Mouse (Mus musculus): ENCODE measurements around the gene Cdcp1. TPM values are rescaled to one million over a fixed set of nuclear protein-coding genes. Genes with fewer than 3 reads are reported as not detected.

Gene Cdcp1
- total RNA-seq, 2 experiments from 2014 or later: not detected

DNA sequence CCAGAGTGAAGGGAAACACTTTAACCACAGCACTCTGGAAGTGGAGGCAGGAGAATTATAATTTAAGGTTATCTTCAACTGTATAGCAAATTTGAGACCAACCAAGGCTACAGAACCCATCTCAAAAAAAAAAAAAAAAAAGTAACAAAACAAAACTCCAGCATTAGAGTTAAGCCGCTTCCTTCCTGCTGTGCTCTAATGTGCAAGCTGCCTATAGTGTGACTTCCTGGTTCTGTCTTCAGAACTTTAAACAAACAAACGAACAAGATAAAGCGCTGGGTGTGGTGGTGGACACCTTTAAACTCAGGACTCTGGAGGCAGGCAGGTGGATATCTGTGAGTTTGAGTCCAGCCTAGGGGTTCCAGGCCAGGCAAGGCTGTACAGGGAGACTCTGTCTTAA lies 63.8 kb downstream of the Cdcp1 start:
- DNase-seq (ENCODE audit: low spot score): no peak

- peak; percentile 64 for DNase-seq (ENCODE audit: low spot score)
These were observed 64.3 kb downstream of the Cdcp1 start for GRCm38 (mm10) chr9:123151561-123151960.

GRCm38 (mm10) chr9:123150241-123151020 lies 65.4 kb downstream of the Cdcp1 start, which contains the start of gene Clec3b:
Gene Clec3b (plus strand): TSS chr9:123150946.
- DNase-seq (ENCODE audit: low spot score): peak; percentile 71

DNA sequence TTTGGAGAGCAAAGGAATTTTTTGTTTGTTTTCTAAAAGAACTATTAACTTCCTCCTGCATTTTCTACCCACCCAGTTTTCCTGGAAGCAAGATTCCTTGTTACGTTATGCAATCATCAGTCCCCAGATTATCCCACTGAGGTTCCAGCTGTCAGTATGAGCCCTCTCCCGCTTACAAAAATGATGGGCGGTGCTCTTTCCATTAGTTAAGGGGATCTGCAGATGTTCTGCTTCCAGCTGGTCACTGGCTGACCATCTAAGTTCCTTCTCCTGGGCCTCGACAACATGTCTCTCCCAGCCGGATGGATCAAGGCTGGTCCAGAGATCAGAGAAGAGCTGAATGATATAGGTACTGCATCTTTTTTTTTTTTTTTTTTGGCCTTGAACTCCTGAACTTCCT lies 67.4 kb downstream of the Cdcp1 start:
- DNase-seq (ENCODE audit: low spot score): peak; percentile 72

- DNase-seq (ENCODE audit: low spot score): no peak
These were observed 75.8 kb downstream of the Cdcp1 start for GRCm38 (mm10) chr9:123139887-123140614.

DNA sequence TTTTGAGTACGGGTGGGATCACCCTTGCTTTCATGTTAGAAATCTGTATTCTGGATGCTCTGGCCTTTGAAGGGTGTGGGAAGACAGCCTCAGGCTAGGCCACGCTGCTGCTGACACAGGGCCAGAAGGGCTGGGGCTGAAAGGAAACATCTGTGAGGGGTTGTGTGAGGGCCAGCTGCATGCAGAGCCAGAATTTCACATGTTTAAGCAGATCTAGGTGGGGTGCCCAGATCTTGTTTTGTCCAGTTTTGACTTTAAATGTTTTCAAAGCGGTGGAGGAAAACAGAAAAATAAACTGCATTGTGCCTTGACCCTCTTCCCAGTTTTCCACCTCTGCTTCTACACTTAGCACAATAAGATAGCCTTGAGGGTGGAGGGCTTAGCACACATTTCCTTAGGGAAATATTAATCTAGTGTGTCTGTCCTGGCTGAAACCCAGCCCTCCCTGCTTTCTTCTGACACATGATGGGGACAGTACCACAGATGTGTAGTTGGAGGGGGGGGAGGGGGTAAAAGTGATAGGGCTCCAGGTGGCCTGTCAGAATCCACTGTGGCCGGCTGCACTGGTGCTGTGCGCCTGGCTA lies 76.9 kb downstream of the Cdcp1 start:
- peak; percentile 79 for DNase-seq (ENCODE audit: low spot score)

DNA sequence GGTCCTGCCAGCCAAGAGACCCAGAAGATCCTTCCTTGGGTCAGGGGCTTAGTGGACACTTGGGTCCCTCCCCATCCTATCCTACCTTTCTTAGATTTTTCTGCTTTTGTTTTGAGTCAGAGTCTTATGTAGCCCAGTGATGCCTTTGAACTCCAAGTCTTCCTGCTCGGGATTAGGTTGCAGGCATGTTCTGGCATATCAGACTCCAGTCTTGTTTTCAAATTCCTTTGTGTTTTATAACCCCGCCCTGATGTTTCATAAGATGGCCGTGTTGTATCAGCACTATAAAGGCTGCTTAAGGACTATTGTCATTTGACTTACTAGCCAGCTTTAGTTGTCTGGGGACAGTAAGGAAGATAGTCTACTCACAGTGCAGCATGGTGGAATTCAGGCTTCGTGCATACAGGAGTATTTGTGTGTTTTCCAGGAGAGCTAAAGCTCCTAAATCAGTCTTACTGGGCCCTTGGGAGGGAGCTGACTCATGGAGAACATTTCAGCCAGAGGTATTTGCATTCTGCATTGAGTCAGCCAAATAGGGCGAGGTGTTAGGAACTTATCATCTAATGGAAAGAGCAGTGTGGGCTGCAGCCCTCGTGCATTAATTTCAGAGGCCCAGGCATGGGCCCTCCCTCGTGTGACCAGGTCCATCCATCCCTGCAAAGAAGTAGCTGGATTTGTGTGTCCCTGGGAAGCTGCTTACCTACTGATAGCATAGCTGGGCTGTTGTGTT lies 78.7 kb downstream of the Cdcp1 start:
- DNase-seq (ENCODE audit: low spot score): peak; percentile 63

DNA sequence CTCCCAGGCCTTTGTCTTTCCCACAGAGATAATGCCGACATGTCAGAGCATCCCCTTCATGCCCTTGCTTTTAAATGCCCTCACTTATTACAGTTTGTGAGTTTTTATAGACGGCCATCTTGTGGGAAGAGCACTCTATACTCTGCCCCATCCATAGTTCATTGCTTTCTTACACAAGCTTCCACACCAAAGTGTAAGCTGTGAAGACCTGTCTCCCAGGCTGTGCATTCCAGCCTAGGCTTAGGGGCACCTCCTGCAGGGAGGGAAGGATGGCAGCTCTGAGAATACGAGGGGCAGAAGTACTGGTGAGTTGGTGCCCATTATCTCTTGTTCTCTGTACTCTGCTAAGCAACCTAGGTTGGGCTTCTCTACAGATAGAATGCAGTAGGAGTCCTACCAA lies 82.8 kb downstream of the Cdcp1 start:
- no peak for DNase-seq (ENCODE audit: low spot score)

DNA sequence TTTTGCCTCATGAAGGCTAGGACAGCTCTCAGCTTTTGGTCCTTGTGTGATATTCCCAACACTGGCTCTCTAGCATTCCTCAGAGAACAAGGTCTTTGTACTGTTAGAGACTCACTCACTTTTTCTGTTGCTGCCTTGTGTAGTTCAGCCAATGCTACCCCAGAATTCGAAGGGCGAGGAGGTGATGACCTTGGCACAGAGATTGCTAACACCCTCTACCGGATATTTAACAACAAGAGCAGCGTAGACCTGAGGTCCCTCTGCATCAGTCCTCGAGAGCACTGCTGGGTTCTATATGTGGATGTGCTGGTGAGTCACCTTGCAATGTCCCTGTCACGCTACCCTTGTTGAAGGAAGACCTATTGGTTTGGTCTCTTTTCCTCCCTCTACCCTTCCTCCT lies 88.2 kb downstream of the Cdcp1 start:
- no peak for DNase-seq (ENCODE audit: low spot score)

GRCm38 (mm10) chr9:123124413-123124981 lies 91.3 kb downstream of the Cdcp1 start:
- no peak for DNase-seq (ENCODE audit: low spot score)

DNA sequence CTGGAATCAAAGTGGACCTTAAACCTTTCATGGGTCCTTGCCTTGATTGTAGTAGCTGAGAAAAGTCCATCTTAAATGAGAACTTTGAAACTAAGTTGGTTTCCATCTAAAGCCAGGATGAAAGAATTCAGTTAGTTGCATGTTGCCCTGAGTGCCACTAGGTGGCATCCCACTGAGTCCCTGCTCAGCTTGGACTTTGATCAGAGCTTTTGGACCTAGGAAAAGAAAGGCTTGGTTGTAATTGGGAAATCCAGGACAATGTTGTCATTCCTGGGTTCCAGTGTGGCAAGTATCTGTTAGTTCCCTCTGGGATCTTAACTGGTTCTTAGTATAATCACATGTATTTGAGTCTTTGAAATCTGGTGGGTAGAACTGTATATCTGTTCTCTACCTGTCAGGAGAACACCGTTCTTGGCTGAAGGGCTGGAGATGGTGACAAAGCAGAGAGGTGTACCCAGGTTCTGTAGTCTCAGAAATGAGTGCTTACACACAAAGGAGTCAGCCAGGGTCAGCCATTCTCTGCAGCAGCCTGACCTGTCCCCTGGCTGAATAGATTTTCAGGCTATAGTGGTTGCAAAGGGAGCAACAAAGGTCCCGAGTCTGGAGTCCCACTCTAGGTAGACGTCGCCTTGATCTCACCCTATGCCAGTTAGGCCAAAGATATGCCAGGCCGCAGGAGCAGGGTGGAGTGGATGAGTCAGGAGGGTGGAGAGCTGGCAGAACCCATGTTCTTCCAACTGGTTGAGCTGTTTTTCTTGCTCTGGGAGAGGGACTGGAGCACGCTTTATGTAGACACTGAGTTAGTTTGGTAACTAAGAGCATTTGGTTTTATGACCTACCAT lies 92.0 kb downstream of the Cdcp1 start:
- peak; percentile 45 for DNase-seq (ENCODE audit: low spot score)

DNA sequence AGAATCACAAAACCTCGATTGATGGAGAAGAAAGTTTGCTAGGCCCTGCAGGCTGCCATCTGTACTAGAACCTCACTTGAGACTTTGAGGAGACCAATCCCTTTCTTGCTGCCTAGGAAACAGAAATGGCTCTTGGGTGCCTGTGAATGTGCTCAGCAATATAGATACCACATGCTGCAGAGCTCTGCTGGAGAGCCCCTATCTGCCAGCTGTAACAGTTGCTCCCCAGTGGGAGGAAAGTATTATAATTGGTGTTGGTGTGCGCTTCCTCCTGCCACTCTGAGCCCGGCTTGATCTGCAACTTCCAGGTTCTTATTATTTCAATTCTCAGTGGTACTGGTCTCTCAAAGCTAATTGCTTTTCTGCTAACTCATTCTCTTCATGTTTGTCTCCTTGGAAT lies 92.8 kb downstream of the Cdcp1 start:
- no peak for DNase-seq (ENCODE audit: low spot score)

Other genes with a start within 250 kb of the Cdcp1 start
- gene Tmem42, start 194.7 kb downstream of the Cdcp1 start, total RNA-seq (2021): 10 to 100 TPM in 1 of 2 experiments, 1 to 10 TPM in 1; 8.6 to 10.5 TPM
- under 1 TPM in 1 of 2 experiments, not detected in 1; 0.27 TPM for gene Tgm4, start 181.3 kb downstream of the Cdcp1 start, total RNA-seq (2021)
- 10 to 100 TPM; 59.7 to 66.6 TPM for gene Zdhhc3, start 102.8 kb downstream of the Cdcp1 start, total RNA-seq (2021)
- gene Exosc7, start 102.8 kb downstream of the Cdcp1 start, total RNA-seq (2021): 10 to 100 TPM; 18.7 to 20.3 TPM
- 10 to 100 TPM; 39.9 to 42.7 TPM for gene Clec3b, start 65.1 kb downstream of the Cdcp1 start, total RNA-seq (2021)
- under 1 TPM; 0.47 to 0.53 TPM for gene Tmem158, start 44.7 kb upstream of the Cdcp1 start, total RNA-seq (2021)
- 10 to 100 TPM; 25.3 to 32.4 TPM for gene Lars2, start 150.9 kb upstream of the Cdcp1 start, total RNA-seq (2021)

Measured in gastrocnemius, adult 18-20 months (tissue).